12 mouse cellular contexts compared by ENCODE assay signal in the genomic region with DNA sequence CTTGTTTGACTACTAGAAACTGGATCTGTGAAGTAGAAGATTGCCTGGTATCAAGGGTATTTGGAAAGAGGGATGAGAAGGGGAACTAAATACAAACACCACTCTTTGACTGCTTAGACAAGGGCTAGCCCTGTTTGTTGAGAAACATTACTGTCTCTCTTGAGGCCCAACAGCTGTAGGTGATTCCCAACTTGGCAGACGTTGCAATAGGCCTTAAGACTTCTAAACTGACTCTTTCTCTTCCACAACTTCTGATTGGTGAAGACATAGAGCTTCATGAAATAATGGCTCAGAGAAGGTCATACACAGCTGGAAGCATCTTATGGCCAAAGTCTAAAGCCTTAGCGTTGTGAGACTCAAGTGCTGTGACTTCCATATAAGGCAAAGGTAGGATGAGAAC.
"Had no signal": no experiment of that assay in that cellular context is flagged by ENCODE, and none has a peak within 500 bp of the region (broad histone marks: within the 10 kb centered on the region; RNA-seq: fewer than 3 reads in every experiment).

No protein-coding gene starts in this region.

- H3K9ac ChIP-seq: limb, embryonic 13.5 days; liver, embryonic 14.5 days; neural tube, embryonic 15.5 days had no signal

- H3K27me3 ChIP-seq: limb, embryonic 13.5 days; neural tube, embryonic 15.5 days had no signal

- H3K27ac ChIP-seq: limb, embryonic 13.5 days; liver, embryonic 14.5 days; midbrain, embryonic 10.5 days; neural tube, embryonic 15.5 days had no signal

- H3K4me1 ChIP-seq: limb, embryonic 13.5 days; midbrain, embryonic 10.5 days; neural tube, embryonic 15.5 days had no signal

- H3K4me2 ChIP-seq: limb, embryonic 13.5 days; neural tube, embryonic 15.5 days had no signal

- H3K9me3 ChIP-seq: midbrain, embryonic 10.5 days; neural tube, embryonic 15.5 days had no signal

- DNase-seq: kidney, adult 11 months; kidney, postnatal 14 days; left cerebral cortex, postnatal 4 days; lung, postnatal 4 days; midbrain, embryonic 14.5 days; right cerebral cortex, postnatal 4 days; thymus, postnatal 36 days had no signal

- H3K36me3 ChIP-seq: limb, embryonic 13.5 days; midbrain, embryonic 10.5 days; neural tube, embryonic 15.5 days had no signal

- H3K4me3 ChIP-seq: limb, embryonic 13.5 days; midbrain, embryonic 10.5 days; myocyte; neural tube, embryonic 15.5 days had no signal
